Mouse (Mus musculus) skeletal muscle tissue, adult 2 months (tissue): ENCODE results near the gene Unc13d.

Experiments used
- DNase-seq: peaks from one replicate; pipeline ENCODE4 v3.0.0-alpha.2; 2012; ENCODE audit warnings: low read depth, low spot score

Gene Unc13d

DNA sequence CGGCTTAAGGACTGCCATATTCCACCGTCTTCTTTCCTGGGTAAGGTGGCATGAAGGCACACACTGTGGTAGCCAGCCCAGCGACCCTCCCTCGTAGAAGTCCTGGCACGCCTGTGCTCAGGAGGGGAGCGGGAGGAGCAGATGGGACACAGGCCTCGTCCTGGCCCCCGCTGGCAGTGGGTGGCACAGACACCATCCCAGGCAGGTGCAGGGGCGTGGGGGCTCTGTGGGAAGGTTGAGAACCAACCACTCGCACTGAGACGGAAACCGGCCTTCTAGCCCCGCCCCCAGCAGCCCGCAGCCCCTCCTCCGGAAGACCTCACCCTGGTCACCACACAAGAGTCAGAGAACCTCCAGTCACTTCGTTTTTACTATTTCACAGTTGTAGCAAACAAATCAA, 460 bp upstream of the Unc13d start:
- no peak for DNase-seq

DNA sequence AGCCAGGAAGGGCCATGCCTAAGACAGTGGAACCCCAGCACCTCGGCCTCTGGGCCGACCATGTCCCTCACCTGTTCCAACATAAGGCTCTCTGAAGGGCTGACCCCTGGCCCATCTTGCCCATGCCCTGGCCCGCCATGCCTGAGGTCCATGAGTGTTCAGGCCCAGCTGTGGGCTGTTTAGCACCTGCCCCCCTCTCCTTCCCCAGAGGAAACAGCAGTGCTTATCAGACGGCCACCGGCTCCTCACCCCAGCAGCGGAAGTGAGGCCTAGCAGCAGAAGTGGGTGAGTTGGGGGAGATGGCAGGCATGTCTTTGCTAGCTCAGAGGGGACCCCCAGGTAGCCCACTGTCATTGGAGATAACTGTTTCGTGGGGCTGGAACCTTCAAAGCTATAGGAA, 925 bp downstream of the Unc13d start:
- DNase-seq, result no peak

DNA sequence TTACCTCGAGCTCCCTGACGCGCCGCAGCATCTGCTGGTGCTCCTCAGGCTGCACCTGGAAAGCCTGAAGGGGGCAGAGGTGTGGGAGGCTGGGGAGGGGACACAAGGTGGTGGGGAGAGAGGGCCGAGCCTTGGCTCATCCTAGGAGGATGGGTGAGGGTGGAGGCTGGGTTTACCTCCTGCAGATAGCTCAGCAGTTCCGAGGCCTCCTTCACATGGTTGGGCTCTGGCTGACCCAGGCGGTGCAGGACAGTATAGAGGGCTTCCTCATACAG, 1.6 kb downstream of the Unc13d start:
- no peak for DNase-seq

DNA sequence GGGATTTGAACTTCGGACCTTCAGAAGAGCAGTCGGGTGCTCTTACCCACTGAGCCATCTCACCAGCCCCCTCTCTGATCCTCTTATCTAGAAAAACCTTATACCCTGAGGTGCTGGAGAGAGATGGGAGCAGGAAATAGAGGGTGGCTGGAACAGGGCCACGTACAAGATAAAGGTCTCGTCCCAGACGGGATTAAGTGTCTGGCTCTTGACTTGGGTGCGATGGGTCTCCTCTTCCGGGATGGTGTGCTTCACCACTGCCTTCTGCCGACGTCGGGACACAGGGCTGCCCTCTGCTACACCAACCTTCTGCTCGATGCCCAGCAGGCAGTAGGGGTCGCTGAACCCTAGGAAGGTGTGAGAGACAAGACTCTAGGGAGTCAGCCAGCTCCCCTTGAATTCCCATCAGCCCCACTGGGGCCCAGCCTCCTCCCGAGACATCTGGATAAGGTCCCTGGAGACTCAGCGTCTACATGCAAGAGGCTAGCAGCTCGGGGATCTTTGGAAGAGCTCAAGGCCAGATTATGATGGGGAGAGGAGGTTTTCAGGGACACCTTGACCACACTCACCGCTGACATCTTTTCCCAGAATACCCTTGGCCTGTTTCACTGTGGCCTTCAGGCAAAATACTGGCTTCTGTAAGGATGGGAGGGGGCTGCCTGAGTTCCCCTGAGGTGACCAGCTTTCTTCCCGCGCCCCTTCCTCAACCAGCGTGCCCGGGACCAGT, 2.1 kb downstream of the Unc13d start:
- no peak for DNase-seq

DNA sequence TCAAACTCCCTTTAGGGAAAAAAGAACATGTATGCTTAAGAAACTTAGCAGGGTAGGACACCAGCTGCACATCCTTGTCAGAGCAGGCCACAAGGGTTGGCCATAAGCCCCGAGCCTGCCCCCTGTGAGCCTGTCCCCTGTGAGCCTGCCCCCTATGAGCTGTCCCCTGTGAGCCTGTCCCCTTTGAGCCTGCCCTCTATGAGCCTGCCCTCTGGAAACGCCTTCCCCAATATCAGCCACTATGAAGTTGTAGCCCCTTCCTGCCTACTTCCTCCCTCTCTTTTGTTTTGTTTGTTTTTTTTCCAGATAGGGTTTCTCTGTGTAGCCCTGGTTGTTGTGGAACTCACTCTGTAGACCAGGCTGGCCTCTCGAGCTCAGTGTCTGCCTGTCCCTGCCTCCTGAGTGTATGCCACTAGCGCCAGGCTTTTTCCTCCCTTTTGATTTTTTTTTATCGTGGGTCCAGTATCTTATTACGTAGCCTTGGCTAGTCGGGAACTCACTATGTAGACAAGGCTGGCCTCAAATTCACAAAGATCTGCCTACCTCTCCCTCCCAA, 3.2 kb downstream of the Unc13d start:
- DNase-seq, result no peak

DNA sequence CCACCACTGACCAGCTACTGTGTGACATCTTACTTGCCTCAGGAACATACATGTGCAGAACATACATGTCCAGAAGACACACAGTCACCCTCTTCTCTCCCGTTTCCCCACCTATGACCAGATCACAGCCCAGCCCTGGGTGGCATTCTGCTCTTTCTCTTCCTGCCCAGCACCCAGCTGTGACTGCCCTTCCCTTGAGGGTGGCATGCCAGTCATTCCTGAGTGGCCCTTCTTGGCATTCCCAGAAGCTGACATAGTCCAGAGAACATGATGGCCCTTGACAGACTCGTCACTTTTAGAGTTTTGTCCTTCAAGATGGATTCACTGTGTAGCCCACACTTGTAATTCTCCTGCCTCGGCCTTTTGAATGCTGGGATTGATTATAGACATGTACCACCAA, 5.2 kb downstream of the Unc13d start:
- no peak for DNase-seq

DNA sequence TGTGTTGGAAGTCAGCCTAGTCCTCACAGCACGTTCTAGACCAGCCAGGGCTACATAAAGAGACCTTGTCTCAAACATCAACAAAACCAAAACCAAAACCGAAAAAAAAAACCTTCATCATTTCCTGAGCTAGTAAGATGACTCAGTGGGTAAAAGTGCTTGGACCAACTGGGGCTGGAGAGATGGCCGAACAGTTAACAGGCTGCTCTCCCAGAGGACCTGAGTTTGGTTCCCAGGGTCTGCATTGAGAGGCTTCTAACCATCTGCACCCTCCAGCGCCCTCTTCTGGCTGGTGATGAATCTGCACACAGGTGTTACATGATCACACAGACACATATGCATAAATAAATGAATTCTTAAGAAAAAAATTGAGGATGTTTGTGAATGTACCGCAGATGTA, 6.3 kb downstream of the Unc13d start:
- DNase-seq, result no peak

DNA sequence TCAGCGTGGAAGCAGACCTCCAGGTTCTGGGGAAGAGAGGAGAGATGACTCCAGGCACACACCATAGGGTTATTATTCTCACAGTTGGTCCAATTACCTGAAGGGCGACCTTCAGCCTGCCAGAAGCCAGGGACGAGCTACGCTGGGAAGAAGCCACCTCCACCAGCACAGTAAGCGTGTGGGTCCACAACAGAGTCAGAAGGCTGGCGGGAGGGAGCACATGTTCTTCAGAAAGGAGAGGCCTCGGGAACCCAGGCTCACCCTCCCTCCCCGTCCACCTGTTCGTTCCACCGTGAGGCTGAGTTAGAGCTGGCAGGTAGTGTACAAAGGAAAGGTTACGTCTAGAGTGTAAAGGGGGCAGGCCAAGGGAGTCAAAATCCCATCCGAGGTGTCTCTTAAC, 12.4 kb downstream of the Unc13d start:
- DNase-seq, result no peak

DNA sequence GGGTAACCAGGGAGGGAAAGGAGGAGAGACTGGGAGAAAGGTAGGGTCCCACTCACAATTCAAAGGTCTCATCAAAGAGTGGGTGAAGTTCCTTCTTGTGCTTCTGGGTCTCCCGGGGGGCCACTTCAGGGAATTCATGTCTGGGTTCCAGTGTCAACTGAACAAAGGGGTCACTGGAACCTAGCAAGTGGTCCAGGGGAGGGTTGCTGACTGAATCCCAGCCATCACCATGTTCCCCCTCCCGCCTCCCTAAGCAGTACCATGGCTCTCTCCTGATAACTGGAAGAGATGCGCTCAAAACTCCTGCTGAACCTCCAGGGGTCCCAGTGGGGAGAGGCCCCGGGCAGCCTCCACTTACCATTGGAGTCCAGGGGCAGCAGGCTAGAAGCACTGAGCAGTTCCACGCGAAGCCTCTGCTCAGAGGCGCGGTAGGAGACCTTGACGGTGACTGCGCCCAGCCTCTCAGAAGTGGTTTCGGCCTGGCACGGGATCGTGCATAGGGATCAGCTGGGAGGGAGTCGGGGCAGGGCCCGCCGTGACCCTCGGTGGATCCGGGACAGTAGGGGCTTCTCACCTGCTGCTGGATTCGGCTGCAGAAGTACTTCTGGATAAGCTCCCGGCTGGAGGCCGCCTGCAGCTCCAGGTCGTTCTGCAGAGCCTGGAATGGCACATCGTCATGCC, 13.4 kb downstream of the Unc13d start:
- DNase-seq, result no peak

DNA sequence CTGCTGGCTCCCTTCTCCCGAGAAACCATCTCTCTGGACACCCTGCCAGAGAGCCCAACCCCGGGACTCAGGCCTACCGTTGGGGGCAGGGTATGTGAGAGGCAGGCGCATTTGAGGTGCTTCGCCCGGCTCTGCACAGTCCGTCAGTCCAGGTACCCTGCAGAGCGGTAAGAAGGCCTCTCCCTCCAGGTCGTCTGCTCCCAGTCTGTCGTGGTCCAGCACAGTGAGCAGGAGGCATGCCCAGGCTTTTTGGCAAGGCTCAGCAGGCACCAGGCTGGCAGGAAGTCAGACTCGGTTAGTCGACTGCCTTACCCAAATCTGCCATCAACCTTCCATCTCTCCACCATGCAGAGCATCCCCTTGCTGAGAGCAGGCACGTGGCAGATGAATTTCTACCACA, 14.2 kb downstream of the Unc13d start:
- no peak for DNase-seq

DNA sequence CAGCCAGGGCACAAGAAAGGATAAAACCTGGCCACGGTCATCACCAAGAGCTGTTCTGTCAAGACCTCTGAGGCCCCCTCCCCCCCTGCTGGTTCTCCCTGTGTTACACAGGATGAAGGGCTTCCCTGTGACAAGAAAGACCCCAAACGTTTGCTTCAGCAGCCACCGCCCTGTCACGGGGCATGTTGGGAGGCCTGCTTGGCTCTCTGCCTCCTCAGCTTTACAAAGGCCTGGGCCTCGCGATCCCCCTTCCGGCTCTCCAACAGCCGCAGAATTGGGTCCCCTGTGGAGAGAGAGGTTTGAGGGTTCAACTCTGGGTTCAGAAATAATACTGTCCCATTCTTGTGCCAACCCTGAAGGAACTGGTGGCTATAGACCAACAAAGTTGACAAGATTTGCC, 15.2 kb downstream of the Unc13d start:
- DNase-seq, result no peak

DNA sequence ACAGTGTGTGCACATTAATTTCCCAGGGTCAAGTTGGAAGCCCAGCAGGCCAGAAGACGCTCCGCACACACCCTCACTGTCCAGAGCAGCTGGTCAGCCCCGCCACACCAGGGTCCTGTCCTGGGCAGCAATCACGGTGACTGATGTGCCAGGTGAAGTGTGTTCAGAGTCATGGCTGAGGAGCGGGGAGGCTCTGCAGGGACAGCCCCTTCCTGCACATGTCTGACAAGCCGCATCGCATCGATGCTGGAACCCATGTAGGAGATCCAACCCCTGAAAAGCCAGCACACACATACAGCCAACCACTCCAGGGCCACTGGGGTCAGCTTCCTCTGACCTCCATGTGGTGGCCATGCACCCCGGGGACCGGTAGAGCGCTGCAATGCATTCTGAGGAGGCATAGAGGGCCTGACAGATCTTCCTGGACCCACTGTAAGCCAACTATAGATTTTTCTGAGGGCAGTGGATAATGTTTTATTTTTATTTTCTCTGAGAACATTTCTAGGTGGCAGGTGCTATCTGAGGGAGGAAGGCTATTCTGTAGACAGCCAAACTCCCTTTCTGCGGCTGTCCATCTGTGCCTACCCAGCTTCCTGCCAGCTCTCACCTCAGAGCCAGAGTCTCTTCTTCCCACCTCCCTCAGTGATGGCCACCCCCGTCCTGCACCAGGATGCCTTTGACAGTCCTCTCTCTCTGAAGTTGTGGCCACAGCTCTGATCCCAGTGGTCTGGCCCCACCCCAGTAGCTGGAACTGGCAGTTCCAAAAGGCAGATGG, 15.9 kb downstream of the Unc13d start:
- DNase-seq, result no peak

DNA sequence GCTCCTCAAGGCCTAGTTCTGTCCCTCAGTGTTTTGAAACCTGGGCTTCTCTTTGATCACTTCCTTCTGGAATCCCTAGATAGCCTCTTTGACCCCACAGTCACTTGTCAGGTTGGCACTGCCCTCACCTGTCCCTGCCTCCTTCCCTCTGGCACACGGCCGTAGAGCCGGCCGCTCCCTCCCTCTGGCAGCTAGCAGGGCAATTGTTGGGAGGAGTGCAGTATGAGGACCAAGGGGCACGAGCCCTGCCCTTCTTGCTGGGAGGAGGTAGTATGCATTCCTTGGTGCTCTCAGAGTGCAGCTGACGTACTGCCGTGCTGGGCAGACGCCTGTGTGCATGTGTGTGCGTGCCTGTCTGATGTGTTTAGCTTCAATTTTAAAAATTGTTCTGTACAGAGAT, 17.2 kb downstream of the Unc13d start:
- DNase-seq, result no peak

DNA sequence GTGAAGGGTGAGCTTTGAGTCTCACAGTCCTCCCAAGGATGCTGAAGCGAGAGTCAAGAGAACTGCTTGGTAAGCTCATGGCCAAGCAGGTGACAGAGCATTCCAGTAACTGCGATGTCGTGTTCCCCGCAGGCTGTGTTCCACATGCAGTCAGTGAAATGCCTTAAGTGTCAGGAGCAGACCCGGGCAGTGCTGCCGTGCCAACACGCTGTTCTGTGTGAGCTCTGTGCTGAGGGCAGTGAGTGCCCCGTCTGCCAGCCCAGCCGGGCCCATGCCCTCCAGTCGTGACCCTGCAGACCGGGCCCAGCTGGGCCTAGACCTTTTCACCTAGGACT, 18.1 kb downstream of the Unc13d start:
- DNase-seq, result no peak

DNA sequence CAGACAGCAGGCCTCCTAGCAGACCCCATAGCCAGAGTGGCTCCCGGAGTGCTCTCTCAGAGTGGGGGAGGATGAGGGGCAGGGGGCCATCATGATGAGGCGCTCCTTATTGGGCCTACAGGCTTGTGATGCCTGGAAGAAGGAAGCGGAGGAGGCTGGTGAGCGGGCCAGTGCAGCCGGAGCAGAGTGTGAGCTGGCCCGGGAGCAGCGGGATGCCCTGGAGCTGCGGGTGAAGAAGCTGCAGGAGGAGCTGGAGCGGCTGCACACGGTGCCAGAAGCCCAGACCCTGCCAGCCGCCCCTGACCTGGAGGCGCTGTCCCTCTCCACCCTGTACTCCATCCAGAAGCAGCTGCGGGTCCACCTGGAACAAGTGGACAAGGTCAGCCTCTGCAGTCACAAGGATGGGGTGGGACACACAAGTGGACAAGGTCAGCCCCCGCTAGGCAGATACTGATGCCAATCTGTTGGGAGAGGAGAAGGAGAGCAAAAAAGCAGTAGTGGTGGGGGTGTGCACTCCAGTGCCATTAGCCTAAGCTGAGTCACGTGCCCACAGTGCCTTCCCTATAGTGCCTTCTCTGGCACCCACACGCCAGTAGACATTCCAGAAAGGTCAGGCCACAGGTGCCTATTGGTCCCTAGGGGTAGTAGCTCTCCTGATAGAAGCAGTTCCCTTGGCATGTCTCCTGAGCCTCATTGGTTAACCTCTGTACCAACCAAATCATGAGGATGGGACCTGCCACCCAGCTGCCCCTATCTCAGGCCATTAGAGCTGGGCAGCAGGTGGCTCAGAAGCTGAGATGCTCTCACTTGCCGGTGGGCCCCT, 18.7 kb downstream of the Unc13d start:
- DNase-seq, result no peak

DNA sequence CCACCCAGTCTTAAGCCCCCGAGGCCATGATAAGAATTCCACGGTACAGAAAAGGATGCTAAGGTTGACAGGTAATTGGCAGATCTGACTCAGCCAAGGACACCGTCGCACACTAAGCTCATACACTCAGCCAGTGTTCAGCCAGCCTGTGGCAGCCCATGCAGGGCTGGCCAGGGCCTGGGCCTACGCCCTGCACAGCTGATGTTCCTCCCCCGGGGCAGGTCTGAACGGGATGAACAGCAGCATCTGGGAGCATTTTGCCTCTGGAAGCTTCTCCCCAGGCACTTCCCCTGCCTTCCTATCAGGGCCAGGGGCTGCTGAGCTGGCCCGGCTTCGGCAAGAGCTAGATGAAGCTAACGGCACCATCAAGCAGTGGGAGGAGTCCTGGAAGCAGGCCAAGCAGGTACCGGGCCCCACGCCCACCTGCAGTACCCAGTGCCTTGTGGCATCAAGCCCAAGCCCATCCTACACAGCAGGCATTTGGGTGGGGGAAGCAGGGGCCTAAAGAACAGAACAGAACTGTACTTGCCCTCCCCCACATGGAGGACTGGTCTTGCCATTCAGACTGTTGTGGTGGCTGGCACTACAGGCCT, 19.6 kb downstream of the Unc13d start:
- no peak for DNase-seq

DNA sequence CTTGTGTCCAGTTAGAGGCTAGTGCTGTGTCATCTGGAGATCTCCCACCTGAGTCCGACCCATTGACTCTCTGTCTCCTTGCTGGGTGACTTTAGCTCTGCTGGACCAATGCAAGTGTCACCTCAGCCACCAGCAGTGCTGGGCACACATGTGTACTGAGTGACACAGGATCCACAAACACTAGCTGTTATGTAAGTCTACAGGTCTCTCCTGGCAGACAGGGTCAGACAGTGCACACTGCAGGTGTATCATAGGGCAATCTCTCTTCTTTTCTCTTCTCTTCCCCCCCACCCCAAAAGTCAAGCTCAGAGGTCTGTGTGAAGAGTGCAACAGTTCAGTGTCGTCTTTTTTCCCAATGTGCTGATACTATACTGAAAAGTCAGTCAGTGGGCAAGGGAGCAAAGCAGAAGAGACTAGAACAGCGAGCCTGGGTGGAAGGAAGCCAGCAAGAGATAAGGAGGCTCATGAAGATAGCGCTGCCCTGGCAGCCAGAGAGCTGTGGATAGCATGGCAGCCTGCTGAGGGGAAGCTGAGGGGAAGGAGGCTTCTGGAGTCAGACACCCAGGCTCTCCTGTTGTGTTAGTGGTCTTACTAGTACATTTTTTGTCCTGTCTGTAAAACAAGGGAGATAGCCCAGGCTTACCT, 20.4 kb downstream of the Unc13d start:
- DNase-seq, result no peak

DNA sequence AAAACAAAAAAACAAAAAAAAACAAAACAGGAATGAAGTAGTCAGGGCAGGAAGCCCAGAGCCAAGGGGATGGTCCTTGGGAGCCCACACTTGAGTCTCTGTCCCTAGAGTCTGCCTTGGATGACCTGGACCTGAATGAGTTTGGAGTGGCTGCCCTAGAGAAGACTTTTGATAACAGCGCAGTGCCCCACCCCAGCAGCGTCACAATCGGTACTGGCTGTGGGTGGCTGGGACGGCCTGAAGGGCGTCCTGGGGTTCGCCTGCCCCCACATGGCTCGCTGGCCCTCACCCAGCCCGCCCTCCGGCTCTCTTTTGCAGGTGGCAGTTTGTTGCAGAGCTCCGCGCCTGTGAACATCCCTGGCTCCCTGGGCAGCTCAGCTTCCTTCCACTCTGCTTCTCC, 21.9 kb downstream of the Unc13d start:
- DNase-seq, result no peak

DNA sequence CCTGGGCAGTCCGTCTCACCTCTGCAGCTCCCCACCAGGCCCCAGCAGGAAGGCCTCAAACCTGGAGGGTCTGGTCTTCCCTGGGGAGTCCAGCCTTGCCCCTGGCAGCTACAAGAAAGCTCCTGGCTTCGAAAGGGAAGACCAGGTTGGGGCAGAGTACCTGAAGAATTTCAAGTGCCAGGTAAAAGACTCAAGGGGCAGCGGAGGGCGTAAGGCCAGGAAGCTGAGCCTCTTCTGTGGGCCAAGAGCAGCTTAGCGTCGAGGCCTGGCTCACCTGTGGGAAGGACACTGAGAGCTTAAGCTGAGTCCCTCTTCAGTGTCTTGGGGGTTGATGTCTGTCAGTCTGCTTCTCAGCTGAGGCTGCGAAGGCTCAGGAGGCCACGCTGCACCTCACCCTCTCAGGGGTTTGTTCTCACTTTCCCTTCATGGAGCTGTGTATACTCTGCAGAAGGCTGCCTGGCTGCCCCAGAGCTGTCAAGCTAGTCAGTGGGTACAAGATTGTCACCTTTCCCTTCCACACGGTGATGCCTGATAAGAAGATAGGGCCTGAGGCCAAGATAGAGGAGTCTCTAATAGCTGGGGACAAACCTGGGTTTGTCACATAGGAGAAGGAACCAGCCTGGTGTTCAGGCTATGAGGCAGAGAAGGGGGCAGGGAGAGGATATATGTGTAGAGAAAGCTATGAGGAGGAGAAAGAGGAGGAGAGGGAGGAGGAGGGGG, 24.1 kb downstream of the Unc13d start:
- no peak for DNase-seq

DNA sequence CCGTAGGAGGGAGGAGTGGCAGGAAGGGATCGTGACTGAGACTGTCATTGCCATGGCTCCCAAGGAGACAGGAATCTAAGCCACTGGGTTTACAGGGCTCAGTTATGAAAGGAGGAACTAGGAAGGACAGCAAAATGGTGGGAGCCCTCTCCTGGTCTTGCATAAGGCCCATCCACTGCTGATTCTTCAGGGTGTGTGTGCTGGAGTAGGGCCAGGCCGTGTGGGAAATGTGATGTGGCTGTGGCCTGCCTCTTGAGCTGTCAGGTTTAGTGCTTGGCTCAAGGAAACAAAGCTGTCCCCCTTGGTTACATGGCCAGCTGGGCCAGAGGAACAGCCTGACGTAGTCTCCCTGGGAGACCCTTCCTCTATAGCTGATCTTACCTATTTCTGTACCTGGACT, 27.6 kb downstream of the Unc13d start:
- DNase-seq, result no peak

DNA sequence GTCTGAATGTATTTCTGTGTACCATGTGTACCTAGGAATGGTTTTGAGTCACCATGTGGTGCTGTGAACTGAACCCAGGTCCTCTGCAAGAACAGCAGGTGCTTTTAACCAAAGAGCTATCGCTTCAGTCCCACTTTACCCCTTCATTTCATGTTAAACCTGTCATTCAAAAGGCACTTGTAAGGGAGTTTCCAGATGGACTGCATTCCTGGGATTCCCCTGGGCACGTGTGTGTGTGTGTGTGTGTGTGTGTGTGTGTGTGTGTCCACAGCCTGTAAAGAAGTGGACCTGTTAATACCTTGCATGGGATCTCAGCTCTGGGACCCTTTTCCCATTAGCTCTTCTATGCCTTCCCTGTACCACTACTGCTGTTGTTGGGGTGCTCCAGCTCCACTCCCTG, 28.2 kb downstream of the Unc13d start:
- no peak for DNase-seq
